Mouse (Mus musculus) forebrain, postnatal 0 days (tissue): Measurements from ENCODE around the gene Edc4. TPM values are rescaled to one million over a fixed set of nuclear protein-coding genes. Genes with fewer than 3 reads are reported as not detected.

Experiments used
- ATAC-seq: fragments of 200-750 bp; cut with Nextera tagmentation; 2 replicates; pipeline ENCODE4 v1.8.0; 2017; ENCODE audit warnings: mild to moderate bottlenecking, moderate library complexity
- DNase-seq: peaks from one replicate; pipeline ENCODE4 v3.0.0-alpha.2; 2015
- H3K27ac ChIP-seq: fragments of 300-500 bp; sonication (generic); 2 replicates; pipeline ENCODE4 v1.5.1; 2014; ENCODE audit warnings: low read depth, mild to moderate bottlenecking, antibody characterized with exemption, low read length, moderate library complexity, mixed read lengths
- H3K27me3 ChIP-seq: fragments of 300-500 bp; sonication (generic); 2 replicates; pipeline ENCODE4 v1.6.1; 2014; ENCODE audit warnings: mild to moderate bottlenecking, low read length, mixed read lengths; ENCODE audit not compliant: insufficient read depth
- H3K36me3 ChIP-seq: fragments of 300-500 bp; sonication (generic); 2 replicates; pipeline ENCODE4 v1.6.1; 2014; ENCODE audit warnings: mild to moderate bottlenecking, moderate library complexity; ENCODE audit not compliant: insufficient read depth
- H3K4me1 ChIP-seq: fragments of 300-500 bp; sonication (generic); 2 replicates; pipeline ENCODE4 v1.6.1; 2014; ENCODE audit warnings: antibody characterized with exemption; ENCODE audit not compliant: insufficient read depth
- H3K4me2 ChIP-seq: fragments of 300-500 bp; sonication (generic); 2 replicates; pipeline ENCODE4 v1.6.1; 2014; ENCODE audit warnings: low read depth, mild to moderate bottlenecking, moderate library complexity
- H3K4me3 ChIP-seq: fragments of 300-500 bp; sonication (generic); 2 replicates; pipeline ENCODE4 v1.5.1; 2014; ENCODE audit warnings: low read depth, low read length, mixed read lengths
- H3K9ac ChIP-seq: fragments of 300-500 bp; sonication (generic); 2 replicates; pipeline ENCODE4 v1.6.1; 2014; ENCODE audit warnings: mild to moderate bottlenecking
- H3K9me3 ChIP-seq: fragments of 300-500 bp; sonication (generic); 2 replicates; pipeline ENCODE4 v1.6.1; 2016; ENCODE audit warnings: low read length
- CTCF ChIP-seq: sonication (generic); IDR thresholded peaks from 2 replicates; pipeline ENCODE4 v1.5.1; 2016; ENCODE audit warnings: antibody characterized with exemption, control low read depth, low read depth
- WGBS: fragments of 180-500 bp; shearing (Covaris S2); extraction: QIAGEN DNeasy Blood & Tissue Kit; methylation state at CpG from one replicate; pipeline ENCODE4 v1.1.7; 2014; 5-methylcytosine and 5-hydroxymethylcytosine counted together
- polyA plus RNA-seq: library from polyadenylated mRNA; unstranded; fragments of >200 nt; fragmentation: Nextera tagmentation; extraction: Ambion mirVana; gene quantifications from 2 replicates; pipeline ENCODE4 v1.2.1, GENCODE M21; 2015
- total RNA-seq: library from RNA; depleted of rRNA; stranded (reverse); fragments of >200 nt; gene quantifications from 2 replicates; pipeline ENCODE4 v1.2.3, GENCODE M21; 2014

Edc4 gene
- total and polyA plus RNA-seq, 2 experiments from 2014 or later = 41.7 to 96.7 TPM

- Histone ChIP-seq H3K4me2 (no peak overlapping the region), H3K9me3 (no peaks in the 10 kb centered on the region), H3K27ac (no peak overlapping the region), H3K27me3 (no peaks in the 10 kb centered on the region), H3K4me1 (peaks cover 10% of the 10 kb centered on the region), H3K4me3 (no peak overlapping the region), H3K9ac (no peak overlapping the region), H3K36me3 (peaks cover 34% of the 10 kb centered on the region)
- ATAC-seq = no peak
- no peak for DNase-seq
- peak; percentile 56 for TF ChIP-seq CTCF
- 84% methylated on average over 6 of the region's 6 CpGs for WGBS
Measured at GRCm38 (mm10) chr8:105866364-105867029, 14.2 kb upstream of the Edc4 start.

- H3K27ac ChIP-seq = no peak overlapping the region
- H3K27me3 ChIP-seq = no peaks in the 10 kb centered on the region
- no peak overlapping the region for H3K4me3 ChIP-seq
- H3K9ac ChIP-seq = no peak overlapping the region
- no peaks in the 10 kb centered on the region for H3K9me3 ChIP-seq
- H3K4me1 ChIP-seq = no peaks in the 10 kb centered on the region
- no peak for ATAC-seq
- no peak for TF ChIP-seq CTCF
- DNase-seq = no peak
- WGBS = 88% methylated on average over 6 of the region's 6 CpGs
- peaks cover 53% of the 10 kb centered on the region for H3K36me3 ChIP-seq
- no peak overlapping the region for H3K4me2 ChIP-seq
Measured at GRCm38 (mm10) chr8:105874301-105874700, 6.4 kb upstream of the Edc4 start.

- H3K4me2 ChIP-seq = no peak overlapping the region
- TF ChIP-seq CTCF = no peak
- peaks cover 85% of the 10 kb centered on the region for H3K36me3 ChIP-seq
- no peak overlapping the region for H3K27ac ChIP-seq
- no peaks in the 10 kb centered on the region for H3K4me1 ChIP-seq
- no peaks in the 10 kb centered on the region for H3K27me3 ChIP-seq
- no peak overlapping the region for H3K9ac ChIP-seq
- DNase-seq (no peak), ATAC-seq (no peak)
- H3K9me3 ChIP-seq = no peaks in the 10 kb centered on the region
- 78% methylated on average over 12 of the region's 12 CpGs for WGBS
- no peak overlapping the region for H3K4me3 ChIP-seq
Measured at GRCm38 (mm10) chr8:105889756-105890465, 9.2 kb downstream of the Edc4 start.

GRCm38 (mm10) chr8:105890870-105891269 lies 10.2 kb downstream of the Edc4 start:
- no peaks in the 10 kb centered on the region for H3K27me3 ChIP-seq
- H3K9me3 ChIP-seq = no peaks in the 10 kb centered on the region
- H3K9ac ChIP-seq = no peak overlapping the region
- H3K36me3 ChIP-seq = peaks cover 79% of the 10 kb centered on the region
- 0 out of 2 replicates have a peak, but pooled peaks have one; percentile 9 for ATAC-seq
- no peak overlapping the region for H3K4me3 ChIP-seq
- H3K27ac ChIP-seq = no peak overlapping the region
- no peak overlapping the region for H3K4me2 ChIP-seq
- peak; percentile 23 for DNase-seq
- TF ChIP-seq CTCF = no peak
- 79% methylated on average over 6 of the region's 6 CpGs for WGBS
- no peaks in the 10 kb centered on the region for H3K4me1 ChIP-seq

GRCm38 (mm10) chr8:105892432-105892831 lies 11.8 kb downstream of the Edc4 start:
- peak; percentile 62 for TF ChIP-seq CTCF
- 88% methylated on average over 6 of the region's 6 CpGs for WGBS
- H3K27ac ChIP-seq = no peak overlapping the region
- H3K4me2 ChIP-seq = no peak overlapping the region
- peak; percentile 28 for DNase-seq
- H3K9me3 ChIP-seq = no peaks in the 10 kb centered on the region
- no peak overlapping the region for H3K4me3 ChIP-seq
- peaks cover 63% of the 10 kb centered on the region for H3K36me3 ChIP-seq
- peak; percentile 40; the same call in 1 of the 2 replicates for ATAC-seq
- no peaks in the 10 kb centered on the region for H3K4me1 ChIP-seq
- no peaks in the 10 kb centered on the region for H3K27me3 ChIP-seq
- no peak overlapping the region for H3K9ac ChIP-seq

- H3K27ac ChIP-seq = no peak within 1 kb of the TSS
- WGBS = 4% methylated on average over 11 of the region's 11 CpGs
- peak; percentile 78 for DNase-seq
- H3K4me3 ChIP-seq = no peak within 1 kb of the TSS
- ATAC-seq = peak; percentile 87
- H3K9ac ChIP-seq = no peak within 1 kb of the TSS
- H3K4me2 ChIP-seq = no peak within 1 kb of the TSS
- TF ChIP-seq CTCF = no peak
- no peaks in the 10 kb centered on the region for H3K27me3 ChIP-seq
- H3K4me1 ChIP-seq = no peaks in the 10 kb centered on the region
- H3K9me3 ChIP-seq = no peaks in the 10 kb centered on the region
- H3K36me3 ChIP-seq = peaks cover 54% of the 10 kb centered on the region
Measured at GRCm38 (mm10) chr8:105893339-105893738, 12.7 kb downstream of the Edc4 start, which contains the start of gene Nrn1l. Gene Nrn1l, plus strand, starts transcription at chr8:105893567.
